Mouse (Mus musculus) induced T-regulatory cell, adult 2 months (primary cell): ENCODE measurements around the gene Cacng8.

ENCODE experiments used
- DNase-seq: peaks from one replicate; pipeline ENCODE4 v3.0.0-alpha.2; 2012; ENCODE audit warnings: low read depth

The Cacng8 gene

GRCm38 (mm10) chr7:3437941-3438340 is 47.5 kb downstream of the Cacng8 start:
- DNase-seq: no peak

GRCm38 (mm10) chr7:3439984-3440383 is 49.5 kb downstream of the Cacng8 start:
- DNase-seq: no peak

- DNase-seq: no peak
These were observed 50.0 kb downstream of the Cacng8 start for GRCm38 (mm10) chr7:3440526-3440925.

- no peak for DNase-seq
These were observed 52.1 kb downstream of the Cacng8 start for GRCm38 (mm10) chr7:3442476-3443062.

GRCm38 (mm10) chr7:3444678-3445077 is 54.2 kb downstream of the Cacng8 start:
- DNase-seq: peak; percentile 22

- DNase-seq: no peak
These were observed 56.1 kb downstream of the Cacng8 start for GRCm38 (mm10) chr7:3446584-3446983.

- DNase-seq: no peak
These were observed 56.5 kb downstream of the Cacng8 start for GRCm38 (mm10) chr7:3447026-3447425.

GRCm38 (mm10) chr7:3448737-3449454 is 58.4 kb downstream of the Cacng8 start:
- DNase-seq: peak; percentile 68

- peak; percentile 9 for DNase-seq
These were observed 60.2 kb downstream of the Cacng8 start for GRCm38 (mm10) chr7:3450671-3451070.

- peak; percentile 42 for DNase-seq
These were observed 60.7 kb downstream of the Cacng8 start for GRCm38 (mm10) chr7:3451161-3451560.

- peak; percentile 39 for DNase-seq
These were observed 62.5 kb downstream of the Cacng8 start for GRCm38 (mm10) chr7:3452821-3453485.

GRCm38 (mm10) chr7:3453486-3454183 is 63.2 kb downstream of the Cacng8 start:
- DNase-seq: peak; percentile 37

- DNase-seq: no peak
These were observed 66.8 kb downstream of the Cacng8 start for GRCm38 (mm10) chr7:3457111-3457840.

- no peak for DNase-seq
These were observed 67.3 kb downstream of the Cacng8 start for GRCm38 (mm10) chr7:3457841-3458217.

GRCm38 (mm10) chr7:3460261-3460660 is 69.8 kb downstream of the Cacng8 start:
- no peak for DNase-seq

- no peak for DNase-seq
These were observed 72.8 kb downstream of the Cacng8 start for GRCm38 (mm10) chr7:3463306-3463705.
